Mouse (Mus musculus) myocyte (in vitro differentiated cells): ENCODE results near the gene Ccdc38. TPM values are rescaled to one million over a fixed set of nuclear protein-coding genes. Genes with fewer than 3 reads are reported as not detected.

Source experiments
- H3K27me3 ChIP-seq: one replicate; pipeline ENCODE4 v1.6.1; 2011; ENCODE audit not compliant: control insufficient read depth, insufficient read depth, insufficient read length
- H3K36me3 ChIP-seq: one replicate; pipeline ENCODE4 v1.6.1; 2011; ENCODE audit not compliant: control insufficient read depth, insufficient read depth
- H3K4me2 ChIP-seq: one replicate; pipeline ENCODE4 v1.6.1; 2011; ENCODE audit warnings: low read depth, control low read depth
- H3K4me3 ChIP-seq: one replicate; pipeline ENCODE4 v1.5.1; 2011; ENCODE audit warnings: mild to moderate bottlenecking, control low read depth, moderate library complexity
- H3K79me2 ChIP-seq: one replicate; pipeline ENCODE4 v1.6.1; 2011; ENCODE audit not compliant: control insufficient read depth, insufficient read depth
- H3ac ChIP-seq: one replicate; pipeline ENCODE4 v1.6.1; 2011; ENCODE audit not compliant: control insufficient read depth, insufficient read length
- CEBPB ChIP-seq: IDR thresholded peaks from 2 replicates; pipeline ENCODE4 v1.6.1; 2011; ENCODE audit warnings: mild to moderate bottlenecking, moderate library complexity; ENCODE audit not compliant: poor library complexity, insufficient read depth, severe bottlenecking
- E2F4 ChIP-seq: IDR thresholded peaks from one replicate; pipeline ENCODE4 v1.6.1; 2011; ENCODE audit warnings: mild to moderate bottlenecking, control low read depth, moderate library complexity; ENCODE audit not compliant: insufficient read depth
- MAX ChIP-seq: IDR thresholded peaks from one replicate; pipeline ENCODE4 v1.6.1; 2011; ENCODE audit warnings: low read depth, mild to moderate bottlenecking, control low read depth
- MYOD1 ChIP-seq, 3 experiments: IDR thresholded peaks; one replicate each; pipeline ENCODE4 v1.6.1; 2011; ENCODE audit warnings: control low read depth in 2 of 3, low read depth in 2 of 3, mild to moderate bottlenecking in 2 of 3, moderate library complexity in 1 of 3; ENCODE audit not compliant: insufficient read length in 2 of 3, control insufficient read depth in 1 of 3
- MYOG ChIP-seq, 3 experiments: IDR thresholded peaks; one replicate each; pipeline ENCODE4 v1.6.1; 2011; ENCODE audit warnings: control low read depth in 2 of 3, low read depth in 2 of 3, mild to moderate bottlenecking in 2 of 3; ENCODE audit not compliant: insufficient read length in 2 of 3, control insufficient read depth in 1 of 3, insufficient read depth in 1 of 3
- POLR2A ChIP-seq: IDR thresholded peaks from one replicate; pipeline ENCODE4 v1.6.1; 2011; ENCODE audit warnings: low read depth, mild to moderate bottlenecking, control low read depth, moderate library complexity; ENCODE audit not compliant: insufficient read length
- POLR2AphosphoS2 ChIP-seq: IDR thresholded peaks from one replicate; pipeline ENCODE4 v1.6.1; 2011; ENCODE audit warnings: low read depth, control low read depth; ENCODE audit not compliant: insufficient read length
- REST ChIP-seq: IDR thresholded peaks from one replicate; pipeline ENCODE4 v1.6.1; 2011; ENCODE audit warnings: mild to moderate bottlenecking, control low read depth, moderate library complexity; ENCODE audit not compliant: insufficient read depth, insufficient read length
- SRF ChIP-seq: IDR thresholded peaks from one replicate; pipeline ENCODE4 v1.6.1; 2011; ENCODE audit warnings: low read depth; ENCODE audit not compliant: control insufficient read depth, insufficient read length
- TCF12 ChIP-seq: IDR thresholded peaks from one replicate; pipeline ENCODE4 v1.6.1; 2011; ENCODE audit warnings: mild to moderate bottlenecking, control low read depth; ENCODE audit not compliant: poor library complexity, insufficient read depth, severe bottlenecking
- TCF3 ChIP-seq: IDR thresholded peaks from one replicate; pipeline ENCODE4 v1.6.1; 2011; ENCODE audit warnings: low read depth, control low read depth; ENCODE audit not compliant: insufficient read length
- USF1 ChIP-seq: IDR thresholded peaks from one replicate; pipeline ENCODE4 v1.6.1; 2011; ENCODE audit warnings: low read depth, mild to moderate bottlenecking, control low read depth, moderate library complexity
- polyA plus RNA-seq: library from polyadenylated mRNA; unstranded; fragments of >200 nt; fragmentation: generic; extraction: Trizol; gene quantifications from one replicate; pipeline ENCODE4 v1.2.1, GENCODE M21; 2012; ENCODE audit warnings: missing spikeins

Gene Ccdc38
- polyA plus RNA-seq, 1 experiment: 0.05 TPM

DNA sequence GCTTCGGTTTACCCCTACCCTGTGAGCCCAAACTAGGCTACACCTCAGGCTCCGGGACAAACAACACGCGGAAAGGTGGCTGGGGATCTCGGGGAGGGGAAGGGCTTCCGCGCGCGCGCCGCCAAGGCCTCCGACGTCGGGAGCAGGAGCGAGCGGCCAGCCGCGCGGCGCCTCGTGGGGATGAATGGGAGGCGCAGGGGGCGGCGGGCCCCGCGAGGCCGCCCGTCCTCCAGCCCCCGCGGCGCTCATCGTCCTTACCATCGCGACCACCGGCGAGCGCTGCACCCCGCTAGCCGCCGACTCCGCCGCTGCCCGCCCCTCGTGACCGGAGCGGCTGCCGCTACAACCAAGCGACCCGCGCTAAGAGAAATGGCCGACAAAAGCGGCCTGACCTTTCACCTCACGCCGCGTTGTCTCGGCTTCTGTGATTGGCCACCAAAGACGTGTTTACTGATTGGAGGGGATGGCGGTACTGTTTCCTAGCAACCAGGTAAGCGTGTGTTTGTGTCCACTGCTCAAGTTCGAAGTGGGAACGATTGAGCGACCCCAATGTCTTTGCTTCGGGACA, 48.9 kb downstream of the Ccdc38 start, which contains the start of gene Snrpf:
Gene Snrpf, minus strand, starts transcription at position 426 of the 568 bp plus-strand sequence.
- Histone ChIP-seq H3K4me2 (peak within 1 kb of the TSS; percentile 97), H3ac (peak within 1 kb of the TSS; percentile 96), H3K27me3 (no peaks in the 10 kb centered on the region), H3K36me3 (peaks cover 29% of the 10 kb centered on the region), H3K4me3 (peak within 1 kb of the TSS; percentile 61), H3K79me2 (peaks cover 33% of the 10 kb centered on the region)
- TF ChIP-seq POLR2A: peak; percentile 54
- no peak for TF ChIP-seq POLR2AphosphoS2

DNA sequence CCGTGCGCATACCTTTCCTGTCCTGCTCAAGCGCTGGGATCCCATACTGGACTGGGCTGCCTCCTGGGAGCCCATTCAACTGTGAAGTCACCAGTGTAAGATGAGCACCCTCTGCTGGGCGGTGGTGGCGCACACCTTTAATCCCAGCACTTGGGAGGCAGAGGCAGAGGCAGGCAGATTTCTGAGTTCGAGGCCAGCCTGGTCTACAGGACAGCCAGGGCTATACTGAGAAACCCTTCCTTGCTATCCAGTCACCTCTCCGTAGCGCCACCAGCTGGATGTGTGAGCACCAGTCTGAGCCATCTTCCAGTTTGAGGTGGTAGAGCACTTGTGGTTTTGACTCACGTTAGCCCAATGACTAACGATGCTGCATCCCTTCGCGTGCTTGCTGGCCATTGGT, 52.0 kb downstream of the Ccdc38 start:
- Histone ChIP-seq H3K79me2 (peaks cover 20% of the 10 kb centered on the region), H3K4me3 (no peak overlapping the region), H3K4me2 (no peak overlapping the region), H3K36me3 (peaks cover 2% of the 10 kb centered on the region), H3ac (no peak overlapping the region), H3K27me3 (no peaks in the 10 kb centered on the region)
- TF ChIP-seq POLR2A (no peak), TCF3 (no peak), CEBPB (no peak), SRF (no peak), MYOD1 (IDR thresholded peaks at IDR 0.05; ENCODE audit: control insufficient read depth in 1 of 3, insufficient read length in 2 of 3, low read depth in 2 of 3) (no peak), E2F4 (no peak), MYOG (IDR thresholded peaks at IDR 0.05; ENCODE audit: control insufficient read depth in 1 of 3, insufficient read depth in 1 of 3, insufficient read length in 2 of 3, low read depth in 2 of 3) (no peak), POLR2AphosphoS2 (no peak), REST (no peak), MAX (no peak), TCF12 (no peak), USF1 (no peak)

DNA sequence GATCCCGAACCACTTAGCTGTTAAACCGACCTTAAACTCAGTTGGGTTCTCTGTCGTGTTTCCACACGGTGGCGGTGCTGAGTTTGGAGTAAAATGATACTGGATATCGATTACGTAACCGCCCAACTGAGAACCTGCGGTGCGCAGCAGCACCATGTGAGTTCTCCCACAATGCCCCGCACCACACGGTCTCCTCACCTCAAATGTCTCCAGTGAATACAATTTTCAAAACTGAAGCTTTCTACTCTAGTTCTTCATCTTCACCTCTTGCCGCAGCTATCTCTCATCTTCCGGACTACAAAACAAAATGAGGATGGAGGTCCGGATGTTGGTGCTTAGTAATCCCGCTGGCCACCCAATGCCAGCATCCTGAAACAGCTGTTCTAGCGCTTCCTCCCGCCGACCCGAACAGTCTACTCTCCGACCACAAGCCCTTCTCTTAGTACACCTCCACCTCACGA, 53.6 kb downstream of the Ccdc38 start:
- H3ac ChIP-seq: no peak overlapping the region
- H3K36me3 ChIP-seq: no peaks in the 10 kb centered on the region
- H3K4me3 ChIP-seq: no peak overlapping the region
- peak overlapping the region; percentile 83 for H3K4me2 ChIP-seq
- TF ChIP-seq POLR2A (no peak), MYOG (IDR thresholded peaks at IDR 0.05; ENCODE audit: control insufficient read depth in 1 of 3, insufficient read depth in 1 of 3, insufficient read length in 2 of 3, low read depth in 2 of 3) (no peak), MAX (no peak), USF1 (no peak), E2F4 (no peak), SRF (no peak), TCF12 (no peak), MYOD1 (IDR thresholded peaks at IDR 0.05; ENCODE audit: control insufficient read depth in 1 of 3, insufficient read length in 2 of 3, low read depth in 2 of 3) (no peak), TCF3 (no peak), POLR2AphosphoS2 (no peak), REST (no peak), CEBPB (no peak)
- peaks cover 4% of the 10 kb centered on the region for H3K79me2 ChIP-seq
- no peaks in the 10 kb centered on the region for H3K27me3 ChIP-seq

DNA sequence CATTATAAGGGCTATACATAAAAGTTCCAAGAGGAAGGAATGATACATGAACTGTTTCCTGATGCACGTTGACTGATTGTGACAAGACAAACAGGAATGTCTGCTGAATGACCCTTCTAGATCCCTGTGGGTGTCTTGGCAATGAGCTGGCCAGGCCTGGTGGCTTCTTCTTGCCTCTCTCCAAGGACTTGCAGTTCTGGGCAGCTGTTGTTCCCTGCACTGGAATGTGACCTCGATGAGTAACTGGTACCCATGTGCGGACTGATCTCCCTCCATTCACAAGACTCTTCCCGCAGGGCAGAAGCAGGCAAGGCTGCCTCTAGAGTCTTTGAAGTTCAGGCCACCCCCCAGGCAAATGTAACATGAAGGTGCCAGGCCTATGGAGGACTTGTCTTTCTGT, 55.4 kb downstream of the Ccdc38 start:
- Histone ChIP-seq H3K4me2 (no peak overlapping the region), H3K4me3 (no peak overlapping the region), H3K27me3 (no peaks in the 10 kb centered on the region), H3ac (no peak overlapping the region), H3K36me3 (no peaks in the 10 kb centered on the region), H3K79me2 (no peaks in the 10 kb centered on the region)
- TF ChIP-seq TCF3: no peak
- TF ChIP-seq POLR2A: no peak
- peak in 2 of 3 experiments; percentile 26 to 76 for TF ChIP-seq MYOG (IDR thresholded peaks at IDR 0.05; ENCODE audit: control insufficient read depth in 1 of 3, insufficient read depth in 1 of 3, insufficient read length in 2 of 3, low read depth in 2 of 3)
- TF ChIP-seq TCF12: no peak
- TF ChIP-seq CEBPB: no peak
- TF ChIP-seq USF1: no peak
- TF ChIP-seq POLR2AphosphoS2: no peak
- peak in 2 of 3 experiments; percentile 37 to 60 for TF ChIP-seq MYOD1 (IDR thresholded peaks at IDR 0.05; ENCODE audit: control insufficient read depth in 1 of 3, insufficient read length in 2 of 3, low read depth in 2 of 3)
- no peak for TF ChIP-seq SRF

DNA sequence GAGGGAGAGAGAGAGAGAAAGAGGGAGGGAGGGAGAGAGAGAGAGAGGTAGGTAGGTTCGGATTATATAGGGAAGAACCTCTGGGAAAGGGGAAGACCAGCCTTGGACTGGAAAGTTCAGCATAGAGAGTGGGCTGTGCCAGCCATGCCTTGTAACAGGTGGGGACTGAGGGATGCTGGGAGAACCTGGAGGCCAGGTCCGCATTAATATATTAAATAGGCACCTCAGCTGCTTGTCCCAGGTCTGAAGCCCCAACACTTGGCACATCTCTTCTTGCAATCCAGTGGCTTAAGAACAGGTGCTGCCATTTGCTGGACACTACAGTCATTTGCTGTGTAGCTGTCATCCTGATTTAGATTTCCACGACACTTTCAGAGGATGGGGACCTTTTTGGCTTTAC, 56.2 kb downstream of the Ccdc38 start:
- Histone ChIP-seq H3K27me3 (no peaks in the 10 kb centered on the region), H3K4me3 (no peak overlapping the region), H3K4me2 (no peak overlapping the region), H3K36me3 (no peaks in the 10 kb centered on the region), H3K79me2 (no peaks in the 10 kb centered on the region), H3ac (no peak overlapping the region)
- TF ChIP-seq POLR2A (no peak), MYOG (IDR thresholded peaks at IDR 0.05; ENCODE audit: control insufficient read depth in 1 of 3, insufficient read depth in 1 of 3, insufficient read length in 2 of 3, low read depth in 2 of 3) (peak in 1 of 3 experiments; percentile 5), E2F4 (no peak), MYOD1 (IDR thresholded peaks at IDR 0.05; ENCODE audit: control insufficient read depth in 1 of 3, insufficient read length in 2 of 3, low read depth in 2 of 3) (peak in 1 of 3 experiments; percentile 8), SRF (no peak)
